Mouse (Mus musculus) 3134 (cell line): ENCODE results near the gene Actbl2.

Source experiments
- DNase-seq: peaks from one replicate; pipeline ENCODE4 v3.0.0-alpha.2; 2011; ENCODE audit warnings: low spot score; ENCODE audit not compliant: insufficient read length; ENCODE audit errors: extremely low read depth

Actbl2 gene

GRCm38 (mm10) chr13:111254713-111255112, at the start of gene Actbl2:
TSS of gene Actbl2 (plus strand) at chr13:111255013.
- DNase-seq, result no peak

DNA sequence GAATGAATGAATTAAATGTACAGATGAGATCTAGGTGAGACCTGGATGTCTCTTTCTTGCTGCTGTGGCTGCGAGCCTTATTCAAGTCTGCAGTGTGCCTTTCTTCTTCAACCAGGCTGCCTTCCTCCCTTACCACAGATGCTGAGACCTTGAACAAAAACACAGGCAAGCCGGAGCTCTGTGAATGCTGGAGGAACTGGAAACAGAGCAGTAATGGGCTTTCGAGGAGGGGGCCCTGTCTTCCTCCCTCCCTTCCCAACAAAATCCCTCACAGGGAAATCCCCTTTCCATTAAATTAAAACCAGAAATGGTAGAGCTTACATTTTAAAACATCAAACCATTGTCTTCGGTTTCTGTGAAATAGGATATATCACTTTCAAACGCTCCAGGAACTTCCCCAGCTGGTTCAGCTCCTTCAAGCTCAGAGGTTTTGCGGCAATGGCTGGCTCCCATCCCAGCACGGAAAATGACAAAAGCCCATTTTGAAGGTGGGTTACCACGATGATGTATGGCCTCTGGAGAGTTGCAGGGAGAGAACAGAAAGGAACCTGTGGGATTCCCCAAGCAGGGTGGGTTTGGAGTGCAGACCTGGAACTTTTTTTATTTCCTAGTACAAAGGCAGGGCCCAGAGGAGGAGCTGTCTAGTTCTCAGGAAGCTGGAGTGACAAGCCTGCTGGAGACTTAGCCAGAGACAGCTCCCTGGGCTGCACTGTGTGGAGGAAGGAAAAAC, 44.0 kb upstream of the Actbl2 start:
- DNase-seq, result no peak

DNA sequence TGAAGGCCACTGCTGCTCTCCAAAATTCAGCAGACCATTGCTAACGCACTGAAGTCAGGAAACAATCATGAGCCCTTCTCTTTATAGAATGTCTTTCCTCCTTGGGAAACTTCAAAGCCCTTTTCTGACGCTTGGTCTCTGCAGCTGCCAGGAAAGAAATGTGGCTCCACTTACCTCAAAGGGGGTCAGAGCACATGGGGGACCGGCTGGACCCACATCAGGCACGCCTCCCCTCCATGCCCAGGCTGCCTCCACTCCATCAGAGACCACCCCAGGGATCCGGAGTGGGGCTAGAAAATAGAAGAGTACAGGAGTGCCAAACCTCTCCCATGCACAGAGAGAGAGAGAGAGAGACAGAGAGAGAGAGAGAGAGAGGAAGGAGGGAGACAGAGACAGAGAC, 26.0 kb upstream of the Actbl2 start:
- DNase-seq, result no peak

- no peak for DNase-seq
Measured at GRCm38 (mm10) chr13:111229541-111229940, 25.3 kb upstream of the Actbl2 start.

DNA sequence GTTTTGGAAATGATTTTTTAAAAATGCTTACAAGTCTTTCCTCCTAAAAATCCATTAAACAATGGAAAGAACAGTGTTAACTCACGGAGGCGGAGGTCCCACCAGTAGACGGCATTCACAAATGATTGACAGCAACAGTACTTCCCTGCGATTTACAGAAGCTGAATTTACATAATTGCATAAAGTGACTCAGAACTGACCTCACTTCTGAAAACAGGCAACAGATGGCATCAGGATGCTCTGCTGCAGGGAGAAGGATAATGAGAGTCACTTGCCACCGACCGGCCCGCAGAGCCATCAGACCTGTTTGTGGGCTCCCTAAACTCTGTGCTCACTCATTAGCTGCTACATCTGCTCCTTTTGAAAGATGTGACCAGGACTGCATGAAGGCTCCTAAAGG, 22.4 kb upstream of the Actbl2 start:
- no peak for DNase-seq

DNA sequence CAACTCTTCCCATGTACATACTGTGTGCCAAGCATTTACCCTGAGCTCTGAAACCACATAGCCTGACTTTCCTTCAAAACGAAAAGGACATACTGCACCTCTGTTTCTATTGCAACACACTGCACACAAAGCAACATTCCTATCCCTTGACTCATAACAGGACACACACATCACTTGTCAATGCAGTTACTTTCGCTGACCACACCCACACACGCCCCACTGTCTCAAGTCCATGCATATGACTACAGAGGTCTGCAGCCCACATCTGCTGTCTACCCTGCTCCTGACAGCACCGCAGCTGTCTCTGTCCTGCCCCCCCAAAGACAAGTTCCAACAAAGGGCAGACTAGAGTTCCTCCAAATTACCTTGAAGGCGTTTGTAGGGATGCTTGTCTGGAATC, 21.5 kb upstream of the Actbl2 start:
- peak; percentile 55 for DNase-seq

DNA sequence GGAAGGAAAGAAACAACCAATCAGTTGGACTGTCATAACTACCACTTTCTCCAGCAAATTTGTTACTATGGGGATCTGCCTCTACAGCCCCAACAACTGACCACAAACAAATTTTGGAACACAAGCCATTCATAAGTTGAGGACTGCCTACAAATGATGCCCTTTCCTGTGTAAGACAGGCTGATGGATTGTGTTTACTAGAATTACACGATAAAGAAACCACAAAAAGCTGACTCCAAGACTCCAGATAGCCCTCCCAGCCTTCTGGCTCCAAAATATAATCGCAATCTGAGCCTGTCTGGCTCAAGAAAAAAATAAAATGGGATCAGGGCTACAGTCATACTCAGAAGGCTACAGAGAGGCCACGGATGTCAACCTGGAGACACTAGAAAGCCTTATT, 20.2 kb upstream of the Actbl2 start:
- no peak for DNase-seq

- no peak for DNase-seq
Measured at GRCm38 (mm10) chr13:111235719-111236166, 19.1 kb upstream of the Actbl2 start.

DNA sequence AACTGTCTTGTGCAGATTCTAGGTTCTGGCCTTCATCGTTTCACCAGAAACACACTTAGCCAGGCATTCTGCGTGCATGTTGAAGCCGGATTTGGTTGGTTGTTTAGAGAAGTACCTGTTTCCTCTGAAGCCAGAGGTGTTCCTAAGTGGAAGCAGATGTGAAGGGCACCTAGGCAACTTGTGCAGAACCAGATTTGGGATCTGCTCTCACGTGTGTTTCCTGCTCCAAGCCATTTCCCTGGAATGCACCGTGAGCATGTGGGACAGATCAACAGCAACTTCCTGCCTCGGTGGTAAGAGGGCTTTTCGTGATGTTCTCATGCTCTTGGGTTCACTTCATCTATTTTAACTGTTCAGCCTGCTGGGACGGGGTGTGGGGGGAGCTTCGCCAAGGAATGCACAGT, 18.4 kb upstream of the Actbl2 start:
- DNase-seq, result no peak

- no peak for DNase-seq
Measured at GRCm38 (mm10) chr13:111237296-111237695, 17.5 kb upstream of the Actbl2 start.

GRCm38 (mm10) chr13:111237865-111238465, 16.8 kb upstream of the Actbl2 start:
- DNase-seq, result no peak

GRCm38 (mm10) chr13:111251106-111251505, 3.7 kb upstream of the Actbl2 start:
- no peak for DNase-seq

DNA sequence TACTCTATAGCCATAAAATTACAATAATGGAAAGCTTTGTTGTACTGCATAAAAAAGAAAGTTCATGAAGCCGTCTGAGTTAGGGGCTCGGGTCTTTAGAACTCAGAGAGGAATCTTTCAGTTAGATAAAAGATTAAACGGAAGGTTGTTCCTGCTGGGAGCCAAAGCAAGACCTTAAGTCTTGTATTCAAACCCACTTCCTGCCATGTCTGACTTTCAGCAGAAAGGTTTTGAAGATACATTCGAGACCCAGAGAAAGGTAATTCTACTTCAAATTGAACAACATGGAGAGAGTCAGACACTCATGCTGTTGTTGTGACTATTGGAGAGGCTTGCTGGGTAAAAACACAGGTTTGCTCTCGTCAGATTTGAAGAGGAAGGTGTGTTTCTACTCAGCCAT, 3.0 kb upstream of the Actbl2 start:
- no peak for DNase-seq

GRCm38 (mm10) chr13:111258016-111258415, 3.2 kb downstream of the Actbl2 start:
- no peak for DNase-seq

GRCm38 (mm10) chr13:111258424-111259092, 3.7 kb downstream of the Actbl2 start:
- no peak for DNase-seq

GRCm38 (mm10) chr13:111259093-111259491, 4.3 kb downstream of the Actbl2 start:
- no peak for DNase-seq

GRCm38 (mm10) chr13:111259711-111260110, 4.9 kb downstream of the Actbl2 start:
- no peak for DNase-seq

DNA sequence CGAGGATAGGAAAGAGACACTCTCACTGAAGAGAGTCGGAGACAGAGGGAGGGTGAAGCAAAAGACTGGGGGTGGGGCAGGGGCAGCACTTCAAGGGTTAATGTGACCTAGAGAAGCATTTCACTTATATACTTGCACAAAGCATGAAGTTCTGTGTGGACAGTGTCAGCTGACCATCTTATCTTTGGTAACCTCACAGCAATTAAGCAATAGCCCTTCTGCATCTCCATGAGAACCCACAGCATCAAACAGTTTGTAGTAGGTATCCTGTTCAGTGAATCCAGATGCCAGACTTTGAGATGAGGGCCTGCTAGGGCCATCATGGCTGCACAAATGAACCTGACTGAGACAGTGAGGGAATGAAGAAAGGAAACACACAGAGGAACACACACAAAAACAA, 8.4 kb downstream of the Actbl2 start:
- no peak for DNase-seq

- no peak for DNase-seq
Measured at GRCm38 (mm10) chr13:111263758-111264157, 8.9 kb downstream of the Actbl2 start.

- DNase-seq, result no peak
Measured at GRCm38 (mm10) chr13:111265231-111266000, 10.6 kb downstream of the Actbl2 start.

- DNase-seq, result no peak
Measured at GRCm38 (mm10) chr13:111266855-111267254, 12.0 kb downstream of the Actbl2 start.
